Mouse (Mus musculus) lung, postnatal 0 days (tissue): Measurements from ENCODE around the gene Gm20388. TPM values are rescaled to one million over a fixed set of nuclear protein-coding genes. Genes with fewer than 3 reads are reported as not detected.
"Not testable (repeated sequence)": the region's sequence is repeated elsewhere in the genome, so short reads cannot be mapped to it uniquely, and the experiment has no call there.

Experiments used
- ATAC-seq: fragments of 200-750 bp; cut with Nextera tagmentation; 2 replicates; pipeline ENCODE4 v1.8.0; 2017; ENCODE audit warnings: moderate library complexity
- DNase-seq: peaks from one replicate; pipeline ENCODE4 v3.0.0-alpha.2; 2016; ENCODE audit warnings: low spot score
- H3K27ac ChIP-seq: fragments of 300-500 bp; sonication (generic); 2 replicates; pipeline ENCODE4 v1.5.1; 2014; ENCODE audit warnings: antibody characterized with exemption, mild to moderate bottlenecking, low read length, mixed read lengths
- H3K27me3 ChIP-seq: fragments of 300-500 bp; sonication (generic); replicated peaks from 2 replicates; pipeline ENCODE4 v1.6.1; 2014; ENCODE audit warnings: low read length, mixed read lengths; ENCODE audit not compliant: insufficient read depth
- H3K36me3 ChIP-seq: fragments of 300-500 bp; sonication (generic); 2 replicates; pipeline ENCODE4 v1.6.1; 2014; ENCODE audit warnings: low read length, mixed read lengths; ENCODE audit not compliant: insufficient read depth
- H3K4me1 ChIP-seq: fragments of 300-500 bp; sonication (generic); 2 replicates; pipeline ENCODE4 v1.6.1; 2014; ENCODE audit warnings: antibody characterized with exemption, low read depth, low read length, mixed read lengths; ENCODE audit not compliant: insufficient read depth
- H3K4me2 ChIP-seq: fragments of 300-500 bp; sonication (generic); replicated peaks from 2 replicates; pipeline ENCODE4 v1.6.1; 2014; ENCODE audit warnings: low read depth, mild to moderate bottlenecking, low read length, moderate library complexity, mixed read lengths
- H3K4me3 ChIP-seq: fragments of 300-500 bp; sonication (generic); 2 replicates; pipeline ENCODE4 v1.5.1; 2014; ENCODE audit warnings: low read depth, low read length
- H3K9ac ChIP-seq: fragments of 300-500 bp; sonication (generic); replicated peaks from 2 replicates; pipeline ENCODE4 v1.6.1; 2014; ENCODE audit warnings: low read depth, mild to moderate bottlenecking
- H3K9me3 ChIP-seq: fragments of 300-500 bp; sonication (generic); 2 replicates; pipeline ENCODE4 v1.6.1; 2016; ENCODE audit warnings: low read length, mixed read lengths
- CTCF ChIP-seq: IDR thresholded peaks from 2 replicates; pipeline ENCODE4 v1.5.1; 2016; ENCODE audit warnings: antibody characterized with exemption, mild to moderate bottlenecking
- EP300 ChIP-seq: IDR thresholded peaks from 2 replicates; pipeline ENCODE4 v1.6.1; 2016; ENCODE audit warnings: antibody characterized with exemption, mild to moderate bottlenecking, control low read depth
- WGBS: fragments of 180-500 bp; shearing (Covaris S2); extraction: QIAGEN DNeasy Blood & Tissue Kit; methylation state at CpG from one replicate; pipeline ENCODE4 v1.1.7; 2014; 5-methylcytosine and 5-hydroxymethylcytosine counted together
- polyA plus RNA-seq: library from polyadenylated mRNA; unstranded; fragments of >200 nt; fragmentation: Nextera tagmentation; extraction: Ambion mirVana; gene quantifications from 2 replicates; pipeline ENCODE4 v1.2.1, GENCODE M21; 2015

Gene Gm20388
- polyA plus RNA-seq, 1 experiment from 2014 or later = not detected

DNA sequence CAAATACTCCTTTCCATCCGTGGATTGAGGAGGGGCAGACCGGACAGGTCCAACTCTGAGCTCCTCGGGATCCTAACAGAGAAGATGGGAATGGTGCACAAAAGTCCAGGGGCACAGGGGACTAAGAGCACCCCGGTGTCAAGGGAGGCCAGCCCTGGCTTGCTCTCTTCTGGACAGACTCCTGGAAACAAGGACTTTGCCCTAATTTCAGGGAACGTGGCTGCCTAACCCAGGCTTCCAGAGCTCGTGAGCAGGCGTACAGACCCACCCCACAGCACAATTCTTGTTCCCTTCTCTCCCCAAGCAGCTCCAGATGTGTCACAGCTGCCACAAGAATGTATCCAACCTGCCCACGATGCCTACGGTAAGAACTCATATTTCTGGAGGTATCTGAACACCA lies 2715.2 kb downstream of the Gm20388 start:
- DNase-seq (no peak), ATAC-seq (no peak)
- Histone ChIP-seq H3K4me1 (no peaks in the 10 kb centered on the region), H3K27ac (no peak overlapping the region), H3K36me3 (no peaks in the 10 kb centered on the region), H3K4me3 (no peak overlapping the region), H3K4me2 (no peak overlapping the region), H3K9ac (no peak overlapping the region), H3K9me3 (no peaks in the 10 kb centered on the region), H3K27me3 (no peaks in the 10 kb centered on the region)
- TF ChIP-seq CTCF (no peak), EP300 (no peak)
- 78% methylated on average over 9 of the region's 9 CpGs for WGBS

DNA sequence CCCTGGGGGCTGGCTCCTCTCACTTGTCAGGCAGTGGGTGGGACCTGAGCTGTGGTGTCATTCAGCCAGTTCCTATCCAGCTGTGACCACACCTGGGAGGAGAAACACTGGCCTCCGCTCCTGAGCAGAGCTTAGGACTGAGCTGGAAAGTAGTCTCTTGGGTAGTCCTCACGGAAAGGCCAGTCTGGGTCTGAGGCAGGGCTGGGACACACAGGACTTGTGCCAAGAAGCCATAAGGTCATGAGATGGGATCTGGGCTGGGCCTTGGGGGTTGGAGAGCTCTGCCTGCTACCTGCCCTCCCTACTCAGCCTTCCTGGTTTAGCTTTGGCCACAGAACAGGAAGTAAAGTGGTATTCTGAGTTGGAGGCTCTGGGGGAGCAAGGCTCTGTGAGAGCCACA lies 2716.3 kb downstream of the Gm20388 start:
- WGBS = 77% methylated on average over 2 of the region's 2 CpGs
- DNase-seq = no peak
- ATAC-seq = no peak

DNA sequence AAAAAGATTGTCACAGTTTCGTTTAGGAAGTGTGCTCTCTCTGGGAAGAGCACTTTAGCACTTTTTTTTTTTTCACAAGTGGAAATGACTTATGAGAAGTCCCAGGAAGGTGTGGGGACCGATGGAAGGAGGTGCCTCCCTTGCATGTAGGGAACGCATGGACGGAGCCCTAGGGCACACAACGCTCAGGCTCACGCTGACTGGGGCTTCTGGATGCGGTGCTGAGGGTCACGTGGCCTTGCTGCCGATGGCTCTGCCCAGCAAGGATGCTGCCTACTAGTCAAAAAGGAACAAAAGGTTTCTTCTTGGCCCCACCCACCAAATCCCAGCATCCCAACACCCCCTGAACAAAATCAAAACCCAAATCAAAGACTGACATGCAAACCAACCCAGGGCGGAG lies 2718.7 kb downstream of the Gm20388 start:
- Histone ChIP-seq H3K4me3 (no peak overlapping the region), H3K4me1 (no peaks in the 10 kb centered on the region), H3K9me3 (no peaks in the 10 kb centered on the region), H3K36me3 (peaks cover 12% of the 10 kb centered on the region; the same call in 1 of the 2 replicates), H3K27me3 (no peaks in the 10 kb centered on the region), H3K27ac (no peak overlapping the region), H3K9ac (no peak overlapping the region), H3K4me2 (no peak overlapping the region)
- TF ChIP-seq CTCF (no peak), EP300 (no peak)
- 55% methylated on average over 10 of the region's 10 CpGs for WGBS
- DNase-seq (no peak), ATAC-seq (no peak)

More for the DNA sequence above, 2716.3 kb downstream of the Gm20388 start:
- no peaks in the 10 kb centered on the region for H3K27me3 ChIP-seq
- no peaks in the 10 kb centered on the region for H3K36me3 ChIP-seq
- TF ChIP-seq CTCF (no peak), EP300 (no peak)
- no peak overlapping the region for H3K9ac ChIP-seq
- H3K9me3 ChIP-seq = no peaks in the 10 kb centered on the region
- H3K27ac ChIP-seq = no peak overlapping the region
- no peaks in the 10 kb centered on the region for H3K4me1 ChIP-seq
- H3K4me3 ChIP-seq = no peak overlapping the region
- H3K4me2 ChIP-seq = no peak overlapping the region

DNA sequence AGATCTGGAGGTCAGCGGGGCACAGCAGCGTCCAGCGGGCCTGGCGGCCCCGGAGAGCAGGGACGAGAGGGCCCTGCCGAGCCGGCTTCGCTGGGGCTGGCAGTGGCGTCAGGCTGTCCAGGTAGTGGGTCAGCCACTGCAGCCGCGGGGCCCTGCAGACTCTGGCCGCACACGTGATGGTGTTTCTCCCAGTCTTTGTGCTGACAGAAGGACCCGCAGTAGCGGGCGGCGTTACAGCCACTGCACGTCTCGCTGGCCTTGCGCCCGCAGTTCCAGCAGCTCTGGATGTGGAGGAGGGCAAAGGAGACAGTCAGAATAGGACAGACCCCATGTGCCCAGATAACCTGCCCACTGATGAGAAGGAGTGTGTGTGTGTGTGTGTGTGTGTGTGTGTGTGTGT lies 2720.1 kb downstream of the Gm20388 start:
- H3K36me3 ChIP-seq = peaks cover 12% of the 10 kb centered on the region; the same call in 1 of the 2 replicates
- no peak for TF ChIP-seq CTCF
- TF ChIP-seq EP300 = no peak
- no peak for DNase-seq
- H3K4me2 ChIP-seq = no peak overlapping the region
- no peaks in the 10 kb centered on the region for H3K9me3 ChIP-seq
- no peaks in the 10 kb centered on the region for H3K27me3 ChIP-seq
- ATAC-seq = peak; percentile 43
- no peak overlapping the region for H3K9ac ChIP-seq
- H3K4me1 ChIP-seq = no peaks in the 10 kb centered on the region
- WGBS = 50% methylated on average over 22 of the region's 22 CpGs
- H3K4me3 ChIP-seq = no peak overlapping the region
- no peak overlapping the region for H3K27ac ChIP-seq

DNA sequence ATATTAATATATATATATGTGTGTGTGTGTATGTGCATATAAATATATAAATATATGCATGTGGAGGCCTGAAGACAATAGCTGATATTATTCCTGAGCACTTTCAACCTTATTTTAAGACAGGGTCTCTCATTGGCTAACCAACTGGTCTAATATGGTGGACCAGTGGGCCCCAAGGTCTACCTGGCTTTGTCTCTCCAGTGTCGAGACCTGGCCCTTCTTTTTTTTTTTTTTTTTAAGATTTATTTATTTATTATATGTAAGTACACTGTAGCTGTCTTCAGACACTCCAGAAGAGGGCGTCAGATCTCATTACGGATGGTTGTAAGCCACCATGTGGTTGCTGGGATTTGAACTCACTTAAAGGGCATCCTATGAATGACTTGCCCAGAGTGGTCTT lies 2721.5 kb downstream of the Gm20388 start:
- ATAC-seq, H3K4me2 ChIP-seq, H3K4me3 ChIP-seq, H3K9me3 ChIP-seq, H3K27ac ChIP-seq, DNase-seq, H3K9ac ChIP-seq, H3K4me1 ChIP-seq, H3K27me3 ChIP-seq: not testable (repeated sequence)
- H3K36me3 ChIP-seq = peaks cover 12% of the 10 kb centered on the region; the same call in 1 of the 2 replicates
- WGBS = 71% methylated on average over 3 of the region's 3 CpGs

DNA sequence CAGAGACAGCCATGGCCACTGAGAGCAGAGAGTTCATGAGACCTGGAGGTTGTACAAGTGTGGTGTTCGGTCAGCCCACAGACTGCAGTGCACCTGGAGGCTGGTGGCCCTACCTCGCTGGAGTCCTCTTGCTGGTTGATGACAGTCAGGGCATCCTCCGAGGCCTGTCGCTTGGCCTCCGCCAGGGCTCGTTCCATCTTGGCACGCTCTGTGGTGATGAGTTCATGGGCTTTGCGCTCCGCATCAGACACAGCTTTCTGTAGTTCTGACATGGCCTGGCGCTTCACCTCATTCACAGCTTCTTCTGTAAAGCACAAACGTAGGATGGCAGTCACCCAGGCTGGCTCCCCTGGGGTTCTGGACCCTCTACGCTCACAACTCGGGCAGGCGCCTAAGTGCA lies 2722.6 kb downstream of the Gm20388 start:
- no peak for DNase-seq
- H3K4me2 ChIP-seq = no peak overlapping the region
- peaks cover 12% of the 10 kb centered on the region; the same call in 1 of the 2 replicates for H3K36me3 ChIP-seq
- no peaks in the 10 kb centered on the region for H3K27me3 ChIP-seq
- H3K4me1 ChIP-seq = no peaks in the 10 kb centered on the region
- no peak overlapping the region for H3K27ac ChIP-seq
- 89% methylated on average over 14 of the region's 14 CpGs for WGBS
- H3K9me3 ChIP-seq = no peaks in the 10 kb centered on the region
- TF ChIP-seq CTCF = no peak
- no peak for TF ChIP-seq EP300
- H3K9ac ChIP-seq = no peak overlapping the region
- H3K4me3 ChIP-seq = no peak overlapping the region
- ATAC-seq = no peak
